Mouse (Mus musculus): ENCODE results near the gene Ldha. TPM values are rescaled to one million over a fixed set of nuclear protein-coding genes. Genes with fewer than 3 reads are reported as not detected.

The Ldha gene
- polyA plus RNA-seq, 1 experiment from 2014 or later, result 2,451 TPM

- no peaks in the 10 kb centered on the region for H3K36me3 ChIP-seq (ENCODE audit: control insufficient read depth, insufficient read depth, low read length)
- 55% methylated on average over 10 of the region's 14 CpGs for WGBS
- ATAC-seq (replicated peaks; ENCODE audit: low FRiP score, low TSS enrichment, low read depth) (no peak), DNase-seq (ENCODE audit: low spot score) (no peak)
- H3K9ac ChIP-seq (ENCODE audit: low read length), result no peak overlapping the region
- no peak overlapping the region for H3K4me2 ChIP-seq (ENCODE audit: low read length)
- H3K9me3 ChIP-seq (ENCODE audit: control insufficient read depth, low read length), result no peaks in the 10 kb centered on the region
- no peak overlapping the region for H3K27ac ChIP-seq (ENCODE audit: low read depth)
- no peak overlapping the region for H3K4me3 ChIP-seq (ENCODE audit: low read depth, low read length)
- H3K27me3 ChIP-seq (replicated peaks; ENCODE audit: control insufficient read depth, insufficient read depth, low read length), result no peaks in the 10 kb centered on the region
- peaks cover 29% of the 10 kb centered on the region for H3K4me1 ChIP-seq (replicated peaks; ENCODE audit: control insufficient read depth, insufficient read depth, low read length)
These were observed 6.2 kb upstream of the Ldha start for GRCm38 (mm10) chr7:46834994-46835610.

- DNase-seq (ENCODE audit: low spot score), result no peak
- Histone ChIP-seq H3K36me3 (ENCODE audit: control insufficient read depth, insufficient read depth, low read length) (no peaks in the 10 kb centered on the region), H3K4me2 (ENCODE audit: low read length) (no peak overlapping the region), H3K27me3 (replicated peaks; ENCODE audit: control insufficient read depth, insufficient read depth, low read length) (no peaks in the 10 kb centered on the region), H3K9ac (ENCODE audit: low read length) (no peak overlapping the region), H3K4me3 (ENCODE audit: low read depth, low read length) (no peak overlapping the region), H3K9me3 (ENCODE audit: control insufficient read depth, low read length) (no peaks in the 10 kb centered on the region), H3K4me1 (replicated peaks; ENCODE audit: control insufficient read depth, insufficient read depth, low read length) (peaks cover 30% of the 10 kb centered on the region), H3K27ac (ENCODE audit: low read depth) (no peak overlapping the region)
- 78% methylated on average over 5 of the region's 5 CpGs for WGBS
- ATAC-seq (replicated peaks; ENCODE audit: low FRiP score, low TSS enrichment, low read depth), result no peak
These were observed 4.9 kb upstream of the Ldha start for GRCm38 (mm10) chr7:46836357-46836756.

- no peak for ATAC-seq (replicated peaks; ENCODE audit: low FRiP score, low TSS enrichment, low read depth)
- 76% methylated on average over 5 of the region's 5 CpGs for WGBS
- no peak overlapping the region for H3K4me2 ChIP-seq (ENCODE audit: low read length)
These were observed 4.2 kb upstream of the Ldha start for GRCm38 (mm10) chr7:46837073-46837472.

GRCm38 (mm10) chr7:46838104-46838671, 3.1 kb upstream of the Ldha start:
- Histone ChIP-seq H3K4me2 (ENCODE audit: low read length) (peak overlapping the region; percentile 30; the same call in 1 of the 2 replicates), H3K27me3 (replicated peaks; ENCODE audit: control insufficient read depth, insufficient read depth, low read length) (no peaks in the 10 kb centered on the region), H3K9ac (ENCODE audit: low read length) (peak overlapping the region; percentile 7; the same call in 1 of the 2 replicates), H3K9me3 (ENCODE audit: control insufficient read depth, low read length) (no peaks in the 10 kb centered on the region), H3K27ac (ENCODE audit: low read depth) (peak overlapping the region; percentile 77), H3K4me3 (ENCODE audit: low read depth, low read length) (no peak overlapping the region), H3K36me3 (ENCODE audit: control insufficient read depth, insufficient read depth, low read length) (no peaks in the 10 kb centered on the region), H3K4me1 (replicated peaks; ENCODE audit: control insufficient read depth, insufficient read depth, low read length) (peaks cover 30% of the 10 kb centered on the region)
- 6% methylated on average over 8 of the region's 9 CpGs for WGBS
- 0 out of 2 replicates have a peak, but pooled peaks have one; percentile 25 for ATAC-seq (replicated peaks; ENCODE audit: low FRiP score, low TSS enrichment, low read depth)
- DNase-seq (ENCODE audit: low spot score), result no peak

More at GRCm38 (mm10) chr7:46837073-46837472, 4.2 kb upstream of the Ldha start:
- DNase-seq (ENCODE audit: low spot score), result no peak
- Histone ChIP-seq H3K9me3 (ENCODE audit: control insufficient read depth, low read length) (no peaks in the 10 kb centered on the region), H3K27ac (ENCODE audit: low read depth) (no peak overlapping the region), H3K4me3 (ENCODE audit: low read depth, low read length) (no peak overlapping the region), H3K36me3 (ENCODE audit: control insufficient read depth, insufficient read depth, low read length) (no peaks in the 10 kb centered on the region), H3K9ac (ENCODE audit: low read length) (no peak overlapping the region), H3K4me1 (replicated peaks; ENCODE audit: control insufficient read depth, insufficient read depth, low read length) (peaks cover 30% of the 10 kb centered on the region), H3K27me3 (replicated peaks; ENCODE audit: control insufficient read depth, insufficient read depth, low read length) (no peaks in the 10 kb centered on the region)

- DNase-seq (ENCODE audit: low spot score), result peak; percentile 71
- H3K4me1 ChIP-seq (replicated peaks; ENCODE audit: control insufficient read depth, insufficient read depth, low read length), result peaks cover 30% of the 10 kb centered on the region
- H3K9me3 ChIP-seq (ENCODE audit: control insufficient read depth, low read length), result no peaks in the 10 kb centered on the region
- peak overlapping the region; percentile 24; the same call in 1 of the 2 replicates for H3K4me2 ChIP-seq (ENCODE audit: low read length)
- H3K27ac ChIP-seq (ENCODE audit: low read depth), result peak overlapping the region; percentile 77
- H3K4me3 ChIP-seq (ENCODE audit: low read depth, low read length), result no peak overlapping the region
- no peak overlapping the region for H3K9ac ChIP-seq (ENCODE audit: low read length)
- WGBS, result 9% methylated on average over 8 of the region's 8 CpGs
- H3K36me3 ChIP-seq (ENCODE audit: control insufficient read depth, insufficient read depth, low read length), result no peaks in the 10 kb centered on the region
- ATAC-seq (replicated peaks; ENCODE audit: low FRiP score, low TSS enrichment, low read depth), result peak; percentile 48
- no peaks in the 10 kb centered on the region for H3K27me3 ChIP-seq (replicated peaks; ENCODE audit: control insufficient read depth, insufficient read depth, low read length)
These were observed 2.4 kb upstream of the Ldha start for GRCm38 (mm10) chr7:46838891-46839302.

GRCm38 (mm10) chr7:46839446-46839845, 1.8 kb upstream of the Ldha start:
- H3K4me3 ChIP-seq (ENCODE audit: low read depth, low read length), result no peak overlapping the region
- H3K27me3 ChIP-seq (replicated peaks; ENCODE audit: control insufficient read depth, insufficient read depth, low read length), result no peaks in the 10 kb centered on the region
- peaks cover 30% of the 10 kb centered on the region for H3K4me1 ChIP-seq (replicated peaks; ENCODE audit: control insufficient read depth, insufficient read depth, low read length)
- H3K4me2 ChIP-seq (ENCODE audit: low read length), result peak overlapping the region; percentile 24; the same call in 1 of the 2 replicates
- no peak overlapping the region for H3K9ac ChIP-seq (ENCODE audit: low read length)
- peak overlapping the region; percentile 77 for H3K27ac ChIP-seq (ENCODE audit: low read depth)
- DNase-seq (ENCODE audit: low spot score) (no peak), ATAC-seq (replicated peaks; ENCODE audit: low FRiP score, low TSS enrichment, low read depth) (peak; percentile 33)
- H3K36me3 ChIP-seq (ENCODE audit: control insufficient read depth, insufficient read depth, low read length), result no peaks in the 10 kb centered on the region
- WGBS, result 23% methylated on average over 7 of the region's 7 CpGs
- no peaks in the 10 kb centered on the region for H3K9me3 ChIP-seq (ENCODE audit: control insufficient read depth, low read length)

GRCm38 (mm10) chr7:46839861-46840260, 1.4 kb upstream of the Ldha start:
- Histone ChIP-seq H3K36me3 (ENCODE audit: control insufficient read depth, insufficient read depth, low read length) (no peaks in the 10 kb centered on the region), H3K4me2 (ENCODE audit: low read length) (no peak overlapping the region), H3K9me3 (ENCODE audit: control insufficient read depth, low read length) (no peaks in the 10 kb centered on the region), H3K4me3 (ENCODE audit: low read depth, low read length) (no peak overlapping the region), H3K27ac (ENCODE audit: low read depth) (peak overlapping the region; percentile 77; the same call in 1 of the 2 replicates), H3K4me1 (replicated peaks; ENCODE audit: control insufficient read depth, insufficient read depth, low read length) (peaks cover 30% of the 10 kb centered on the region), H3K9ac (ENCODE audit: low read length) (no peak overlapping the region), H3K27me3 (replicated peaks; ENCODE audit: control insufficient read depth, insufficient read depth, low read length) (no peaks in the 10 kb centered on the region)
- 59% methylated on average over 5 of the region's 5 CpGs for WGBS
- no peak for ATAC-seq (replicated peaks; ENCODE audit: low FRiP score, low TSS enrichment, low read depth)
- no peak for DNase-seq (ENCODE audit: low spot score)

GRCm38 (mm10) chr7:46840326-46840725, 949 bp upstream of the Ldha start:
- Histone ChIP-seq H3K27me3 (replicated peaks; ENCODE audit: control insufficient read depth, insufficient read depth, low read length) (no peaks in the 10 kb centered on the region), H3K9ac (ENCODE audit: low read length) (no peak overlapping the region), H3K27ac (ENCODE audit: low read depth) (no peak overlapping the region), H3K9me3 (ENCODE audit: control insufficient read depth, low read length) (no peaks in the 10 kb centered on the region), H3K4me1 (replicated peaks; ENCODE audit: control insufficient read depth, insufficient read depth, low read length) (peaks cover 30% of the 10 kb centered on the region), H3K4me3 (ENCODE audit: low read depth, low read length) (no peak overlapping the region), H3K36me3 (ENCODE audit: control insufficient read depth, insufficient read depth, low read length) (no peaks in the 10 kb centered on the region), H3K4me2 (ENCODE audit: low read length) (no peak overlapping the region)
- DNase-seq (ENCODE audit: low spot score) (no peak), ATAC-seq (replicated peaks; ENCODE audit: low FRiP score, low TSS enrichment, low read depth) (no peak)
- WGBS, result 33% methylated on average over 4 of the region's 4 CpGs

GRCm38 (mm10) chr7:46842278-46842677, 1.0 kb downstream of the Ldha start:
- H3K27ac ChIP-seq (ENCODE audit: low read depth), result no peak overlapping the region
- 29% methylated on average over 5 of the region's 5 CpGs for WGBS
- ATAC-seq (replicated peaks; ENCODE audit: low FRiP score, low TSS enrichment, low read depth) (no peak), DNase-seq (ENCODE audit: low spot score) (no peak)
- no peaks in the 10 kb centered on the region for H3K9me3 ChIP-seq (ENCODE audit: control insufficient read depth, low read length)
- H3K4me1 ChIP-seq (replicated peaks; ENCODE audit: control insufficient read depth, insufficient read depth, low read length), result peaks cover 35% of the 10 kb centered on the region
- H3K27me3 ChIP-seq (replicated peaks; ENCODE audit: control insufficient read depth, insufficient read depth, low read length), result no peaks in the 10 kb centered on the region
- no peak overlapping the region for H3K9ac ChIP-seq (ENCODE audit: low read length)
- no peak overlapping the region for H3K4me2 ChIP-seq (ENCODE audit: low read length)
- H3K36me3 ChIP-seq (ENCODE audit: control insufficient read depth, insufficient read depth, low read length), result no peaks in the 10 kb centered on the region
- H3K4me3 ChIP-seq (ENCODE audit: low read depth, low read length), result no peak overlapping the region
